Mouse (Mus musculus) mature B cell (primary cell): ENCODE data around the gene Epha1.

Experiments
- in situ Hi-C: fragments of 300-500 bp; cut with MboI; formaldehyde crosslinking; loops from 2 replicates; pipeline ENCODE4 v1.14.3; 2019

The Epha1 gene

GRCm38 (mm10) chr6:42373669-42374430 is 782 bp upstream of the Epha1 start:
- in situ Hi-C loops = no loop called here

- in situ Hi-C loops = no loop called here
Observed at GRCm38 (mm10) chr6:42372421-42372815, 650 bp downstream of the Epha1 start.

- in situ Hi-C loops = no loop called here
Observed at GRCm38 (mm10) chr6:42372001-42372400, 1.1 kb downstream of the Epha1 start.

DNA sequence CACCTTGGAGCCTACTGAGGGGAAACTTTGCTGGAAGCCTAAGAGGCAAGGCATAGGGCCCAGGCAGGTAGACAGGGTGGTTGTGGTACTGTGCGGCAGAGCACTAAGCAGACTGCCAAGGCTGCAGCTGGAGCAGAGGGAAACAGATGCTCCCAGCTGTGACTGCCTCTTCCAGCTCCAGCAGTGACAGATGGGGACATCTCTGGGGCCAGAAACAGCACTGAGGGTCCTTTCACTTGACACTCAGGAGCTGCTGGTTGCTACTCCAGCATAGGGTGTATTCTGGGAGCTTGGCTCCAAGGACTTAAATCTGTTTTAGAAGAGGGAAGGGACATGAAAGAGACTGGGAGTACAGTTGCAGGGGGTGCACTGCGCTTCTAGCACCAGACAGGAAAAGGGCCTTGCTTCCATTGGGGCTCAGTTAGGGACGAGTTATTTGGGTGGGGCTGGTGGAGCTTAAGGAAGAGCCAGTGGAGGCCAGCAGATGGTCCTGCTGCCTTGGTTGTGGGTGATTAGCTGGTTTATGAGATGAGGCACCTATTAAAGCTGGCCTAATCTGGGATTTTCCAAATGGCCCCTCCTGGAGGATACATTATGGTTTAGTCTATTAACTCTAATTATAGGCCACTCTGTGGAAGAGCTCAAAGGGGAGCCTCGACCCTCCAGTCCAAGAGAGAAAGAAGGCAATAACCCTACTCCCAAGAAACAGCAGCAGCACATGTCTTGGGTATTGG is 2.3 kb downstream of the Epha1 start:
- in situ Hi-C loops = no loop called here

DNA sequence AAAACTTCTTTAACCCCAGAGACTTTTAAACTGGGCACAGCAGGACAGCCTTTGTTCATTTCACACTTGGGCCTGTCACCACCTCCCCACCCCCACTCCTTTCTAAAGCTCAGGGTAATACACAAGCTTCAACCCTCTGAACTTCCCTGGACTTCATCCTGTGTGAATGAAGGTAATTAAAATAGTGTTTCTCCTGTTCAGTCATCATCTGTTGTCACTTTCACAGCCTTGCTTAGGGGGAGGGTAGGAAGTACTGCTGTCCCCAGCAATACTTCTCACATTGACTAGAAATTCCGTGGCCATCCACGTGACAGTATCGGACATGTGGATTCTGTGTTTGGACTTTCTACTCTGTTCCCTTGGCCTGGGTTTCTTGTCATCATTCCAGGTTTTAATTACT is 3.2 kb downstream of the Epha1 start:
- in situ Hi-C loops = no loop called here

- in situ Hi-C loops = no loop called here
Observed at GRCm38 (mm10) chr6:42365215-42365614, 7.9 kb downstream of the Epha1 start.

DNA sequence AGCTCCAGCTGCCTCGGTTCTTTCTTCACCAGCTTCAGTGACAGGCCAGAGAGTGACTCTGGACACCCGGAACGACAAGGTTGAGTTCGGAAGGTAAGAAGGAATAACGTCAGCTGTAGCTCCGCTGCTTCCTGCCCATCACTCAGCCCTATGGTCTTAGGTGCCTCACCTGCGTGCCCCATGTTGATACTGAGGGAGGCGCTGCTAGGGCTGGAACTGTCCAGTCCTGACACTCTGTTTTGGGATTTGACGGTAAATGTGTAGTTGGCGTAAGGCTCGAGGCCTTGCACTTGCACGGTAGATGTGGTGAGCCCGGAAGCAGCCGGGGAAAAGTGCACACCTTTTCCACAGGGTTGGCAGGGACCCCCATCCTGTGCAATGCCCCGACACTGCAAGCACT is 8.5 kb downstream of the Epha1 start:
- in situ Hi-C loops = no loop called here

GRCm38 (mm10) chr6:42364066-42364465 is 9.0 kb downstream of the Epha1 start:
- in situ Hi-C loops = no loop called here

- in situ Hi-C loops = no loop called here
Observed at GRCm38 (mm10) chr6:42362974-42363373, 10.1 kb downstream of the Epha1 start.

- in situ Hi-C loops = no loop called here
Observed at GRCm38 (mm10) chr6:42362497-42362896, 10.6 kb downstream of the Epha1 start.

GRCm38 (mm10) chr6:42362074-42362473 is 11.0 kb downstream of the Epha1 start:
- in situ Hi-C loops = no loop called here

DNA sequence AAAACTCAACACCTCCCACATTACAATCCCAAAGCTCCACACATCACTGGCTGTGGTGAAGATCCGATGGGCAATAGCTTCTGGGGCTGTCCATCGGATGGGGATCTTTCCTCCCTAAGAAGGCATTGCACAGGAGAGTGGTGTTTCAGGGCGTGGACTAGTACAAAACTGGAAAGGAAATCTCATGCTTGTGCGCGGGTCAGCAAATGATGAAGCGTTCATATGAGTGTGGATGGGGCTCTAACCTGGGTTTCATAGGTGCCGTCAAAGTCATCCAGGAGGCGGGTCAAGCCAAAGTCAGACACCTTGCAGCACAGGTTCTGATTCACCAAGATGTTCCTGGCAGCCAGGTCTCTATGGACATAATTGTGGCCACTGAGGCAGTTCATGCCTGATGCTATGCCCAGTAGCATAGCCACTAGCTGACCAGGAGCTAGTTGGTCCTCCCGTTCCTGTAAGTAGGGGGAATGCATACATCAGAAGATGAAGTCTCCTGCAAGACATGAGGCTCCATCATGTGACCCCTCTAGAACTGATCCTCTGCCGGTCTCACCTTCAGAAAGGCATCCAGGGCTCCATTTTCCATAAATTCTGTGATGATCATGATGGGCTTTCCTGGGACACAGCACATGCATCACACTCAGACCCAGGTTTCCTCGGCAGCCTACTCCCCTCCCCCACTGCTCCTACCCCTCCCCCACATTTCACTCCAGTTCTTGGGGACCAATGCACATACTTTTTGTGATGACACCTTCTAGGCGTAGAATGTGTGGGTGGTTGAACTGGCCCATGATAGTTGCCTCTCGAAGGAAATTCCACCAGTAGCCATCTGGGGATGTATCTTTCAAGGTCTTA is 11.8 kb downstream of the Epha1 start:
- in situ Hi-C loops = no loop called here

- in situ Hi-C loops = no loop called here
Observed at GRCm38 (mm10) chr6:42360231-42360840, 12.7 kb downstream of the Epha1 start.

- in situ Hi-C loops = no loop called here
Observed at GRCm38 (mm10) chr6:42359364-42360147, 13.5 kb downstream of the Epha1 start.

- in situ Hi-C loops = no loop called here
Observed at GRCm38 (mm10) chr6:42358901-42359300, 14.2 kb downstream of the Epha1 start.

DNA sequence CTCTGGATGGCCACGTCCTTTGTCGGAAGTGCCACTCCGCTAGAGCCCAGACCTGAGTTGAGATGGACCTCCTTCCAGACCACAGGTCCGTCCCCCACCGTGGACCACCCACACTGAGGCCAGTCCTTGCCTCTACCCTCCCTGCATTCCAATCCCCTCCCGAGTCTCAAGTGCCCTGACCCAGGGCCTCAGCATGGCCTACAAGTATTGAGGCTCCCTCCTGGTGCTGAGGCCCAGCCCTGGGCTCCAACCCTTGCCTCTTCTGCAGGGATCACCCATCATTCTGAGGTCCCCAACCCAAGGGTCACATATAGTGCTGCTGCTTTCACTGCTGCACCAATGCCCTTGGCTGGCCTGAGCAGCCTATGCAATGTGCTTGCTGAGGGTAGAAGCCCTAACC is 15.2 kb downstream of the Epha1 start:
- in situ Hi-C loops = no loop called here

DNA sequence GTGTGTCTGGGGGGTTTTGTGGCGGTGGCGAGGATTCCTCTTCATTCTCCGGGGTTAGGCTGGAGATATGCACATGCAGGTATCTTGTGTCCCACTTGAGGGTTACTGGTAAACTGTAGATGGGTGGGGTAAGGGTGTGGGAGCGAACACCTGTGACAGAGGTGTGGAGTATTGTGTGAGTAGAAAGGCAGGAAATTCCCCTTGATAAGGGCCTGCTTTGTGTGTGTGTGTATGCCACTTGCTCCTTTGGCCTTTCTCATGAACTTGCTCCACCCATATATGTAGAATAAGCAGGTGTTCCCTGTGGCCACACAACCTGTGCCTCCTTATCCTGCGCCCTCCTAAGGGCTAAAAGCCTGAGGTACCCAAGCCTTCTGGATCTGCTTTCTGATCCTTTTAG is 16.2 kb downstream of the Epha1 start:
- in situ Hi-C loops = no loop called here

GRCm38 (mm10) chr6:42355794-42356600 is 17.1 kb downstream of the Epha1 start:
- in situ Hi-C loops = no loop called here

DNA sequence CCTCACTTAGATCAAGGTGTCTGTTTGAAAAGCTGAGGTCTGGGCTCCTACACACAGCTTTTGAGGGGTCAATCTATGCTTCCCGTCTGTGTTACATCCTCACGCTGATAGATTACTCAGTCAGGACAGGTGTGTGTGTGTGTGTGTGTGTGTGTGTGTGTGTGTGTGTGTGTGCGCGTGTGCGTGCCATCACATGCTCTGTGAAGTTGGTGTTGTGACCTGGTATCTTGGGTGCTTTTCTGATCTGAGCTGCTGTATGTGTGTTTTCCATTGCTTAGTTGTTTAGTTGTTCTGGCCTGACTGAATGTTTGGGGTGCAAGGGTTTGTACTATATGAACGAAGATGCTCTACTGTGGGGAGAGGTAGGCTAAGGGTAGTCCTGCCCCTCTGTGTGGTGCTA is 17.7 kb downstream of the Epha1 start:
- in situ Hi-C loops = no loop called here
